Comparison of ENCODE assay signal across 16 mouse cellular contexts in genomic region chr9:79918325-79919117, GRCm38 (mm10).
DNase-seq lines count a peak whose midpoint lies in the region; ATAC-seq and TF ChIP-seq lines count a peak whose summit lies in the region.
"Had no signal": no experiment of that assay in that cellular context is flagged by ENCODE, and none has a peak within 500 bp of the region (broad histone marks: within the 10 kb centered on the region; RNA-seq: fewer than 3 reads in every experiment).

No protein-coding gene starts in this region.

- no peak overlapping the region for H3K4me2 ChIP-seq in heart, postnatal 0 days (ENCODE audit: low read depth, low read length)
- no peak overlapping the region for H3K4me2 ChIP-seq in neural tube, embryonic 12.5 days (replicated peaks)
- H3K4me2 ChIP-seq in neural tube, embryonic 15.5 days, result no peak overlapping the region

- no peak overlapping the region for H3K9ac ChIP-seq in heart, postnatal 0 days (replicated peaks; ENCODE audit: low read depth, low read length)
- H3K9ac ChIP-seq in neural tube, embryonic 12.5 days, result no peak overlapping the region
- H3K9ac ChIP-seq in neural tube, embryonic 15.5 days (replicated peaks), result no peak overlapping the region
- H3K9ac ChIP-seq: liver, embryonic 12.5 days had no signal

- no peak overlapping the region for H3K4me3 ChIP-seq in heart, embryonic 10.5 days
- no peak overlapping the region for H3K4me3 ChIP-seq in heart, postnatal 0 days (ENCODE audit: low read depth, low read length)
- no peak overlapping the region for H3K4me3 ChIP-seq in neural tube, embryonic 12.5 days
- H3K4me3 ChIP-seq in neural tube, embryonic 15.5 days (replicated peaks), result no peak overlapping the region
- H3K4me3 ChIP-seq: liver, embryonic 12.5 days; midbrain, embryonic 10.5 days had no signal

- no peaks in the 10 kb centered on the region for H3K27me3 ChIP-seq in heart, embryonic 10.5 days (ENCODE audit: insufficient read depth, poor library complexity, severe bottlenecking)
- H3K27me3 ChIP-seq in heart, postnatal 0 days (ENCODE audit: control insufficient read depth, insufficient read depth, low read length), result no peaks in the 10 kb centered on the region
- H3K27me3 ChIP-seq in neural tube, embryonic 12.5 days (replicated peaks), result no peaks in the 10 kb centered on the region
- no peaks in the 10 kb centered on the region for H3K27me3 ChIP-seq in neural tube, embryonic 15.5 days (replicated peaks)
- H3K27me3 ChIP-seq: liver, embryonic 12.5 days had no signal

- H3K36me3 ChIP-seq in heart, embryonic 10.5 days, result no peaks in the 10 kb centered on the region
- H3K36me3 ChIP-seq in heart, postnatal 0 days (replicated peaks; ENCODE audit: control insufficient read depth, insufficient read depth, low read length), result peaks cover 5% of the 10 kb centered on the region; the same call in 1 of the 2 replicates
- H3K36me3 ChIP-seq in neural tube, embryonic 12.5 days, result no peaks in the 10 kb centered on the region
- H3K36me3 ChIP-seq in neural tube, embryonic 15.5 days, result no peaks in the 10 kb centered on the region
- H3K36me3 ChIP-seq: liver, embryonic 12.5 days; midbrain, embryonic 10.5 days had no signal

- TF ChIP-seq CTCF in heart, postnatal 0 days (IDR thresholded peaks at IDR 0.05; ENCODE audit: low read depth), result no peak

- peak; percentile 61 for DNase-seq in heart, embryonic 10.5 days (ENCODE audit: low spot score)
- no peak for DNase-seq in heart, postnatal 4 days
- peak; percentile 56 for DNase-seq in heart, postnatal 0 days (ENCODE audit: low spot score)
- no peak for DNase-seq in heart, adult 18-20 months
- no peak for DNase-seq in adrenal gland, postnatal 14 days
- DNase-seq: adrenal gland, adult 8-10 months; cerebellum, adult 9-11 months; gastrocnemius, postnatal 14 days; kidney, adult 2 months; kidney, postnatal 14 days; lung, adult 2 months; spleen, adult 18-20 months had no signal

- peaks cover 57% of the 10 kb centered on the region for H3K4me1 ChIP-seq in heart, embryonic 10.5 days
- H3K4me1 ChIP-seq in heart, postnatal 0 days (ENCODE audit: control insufficient read depth, insufficient read depth), result peaks cover 45% of the 10 kb centered on the region
- H3K4me1 ChIP-seq in neural tube, embryonic 12.5 days, result no peaks in the 10 kb centered on the region
- H3K4me1 ChIP-seq in neural tube, embryonic 15.5 days, result no peaks in the 10 kb centered on the region

- 73% methylated on average over 10 of the region's 10 CpGs for WGBS in heart, embryonic 10.5 days
- WGBS in heart, postnatal 0 days, result 56% methylated on average over 10 of the region's 10 CpGs
- 48% methylated on average over 10 of the region's 10 CpGs for WGBS in neural tube, embryonic 12.5 days
- 55% methylated on average over 10 of the region's 10 CpGs for WGBS in neural tube, embryonic 15.5 days

- no peaks in the 10 kb centered on the region for H3K9me3 ChIP-seq in heart, embryonic 10.5 days
- H3K9me3 ChIP-seq in heart, postnatal 0 days (replicated peaks; ENCODE audit: control insufficient read depth, low read length), result no peaks in the 10 kb centered on the region
- no peaks in the 10 kb centered on the region for H3K9me3 ChIP-seq in neural tube, embryonic 12.5 days
- no peaks in the 10 kb centered on the region for H3K9me3 ChIP-seq in neural tube, embryonic 15.5 days (replicated peaks)
- H3K9me3 ChIP-seq: liver, embryonic 12.5 days; midbrain, embryonic 10.5 days had no signal

- no peak for TF ChIP-seq EP300 in heart, postnatal 0 days (IDR thresholded peaks at IDR 0.05; ENCODE audit: low read depth)

- H3K27ac ChIP-seq in heart, embryonic 10.5 days, result peak overlapping the region; percentile 83; the same call in 1 of the 2 replicates
- H3K27ac ChIP-seq in heart, postnatal 0 days (ENCODE audit: low read depth), result peak overlapping the region; percentile 94
- H3K27ac ChIP-seq in neural tube, embryonic 12.5 days, result no peak overlapping the region
- no peak overlapping the region for H3K27ac ChIP-seq in neural tube, embryonic 15.5 days (replicated peaks)
- H3K27ac ChIP-seq: liver, embryonic 12.5 days; midbrain, embryonic 10.5 days had no signal

- ATAC-seq in heart, postnatal 0 days (ENCODE audit: insufficient read depth, low read depth), result no peak
- 0 out of 2 replicates have a peak, but pooled peaks have one; percentile 41 for ATAC-seq in neural tube, embryonic 12.5 days (ENCODE audit: low FRiP score, low read depth)
- no peak for ATAC-seq in neural tube, embryonic 15.5 days (ENCODE audit: low FRiP score)
- ATAC-seq: liver, embryonic 12.5 days had no signal

Comparison
In these comparisons a context has a peak if more than half of its experiments do, and no peak if none do; other contexts are left out.
1. DNase-seq: peak in heart, embryonic 10.5 days (single experiment) and heart, postnatal 0 days (single experiment); none in heart, postnatal 4 days (single experiment), heart, adult 18-20 months (0 of 2) and adrenal gland, postnatal 14 days (single experiment).
2. H3K27ac ChIP-seq: peak in heart, embryonic 10.5 days (single experiment) and heart, postnatal 0 days (single experiment); none in neural tube, embryonic 12.5 days (single experiment) and neural tube, embryonic 15.5 days (single experiment).